Mouse (Mus musculus) bone marrow macrophage, adult 2 months (primary cell): ENCODE results near the gene Chaf1a.

Experiments used
- CTCF ChIP-seq: IDR thresholded peaks from 2 replicates; pipeline ENCODE4 v1.5.1; 2012; ENCODE audit warnings: low read depth, mild to moderate bottlenecking, low read length, moderate library complexity
- POLR2A ChIP-seq: IDR thresholded peaks from 2 replicates; pipeline ENCODE4 v1.6.1; 2012; ENCODE audit warnings: mild to moderate bottlenecking, low read depth, low read length, borderline replicate concordance

GRCm38 (mm10) chr17:56018347-56019131 lies 21.7 kb upstream of the Chaf1a start:
- no peak for TF ChIP-seq CTCF
- TF ChIP-seq POLR2A = no peak
